Mouse (Mus musculus): ENCODE results near the gene Jph3. TPM values are rescaled to one million over a fixed set of nuclear protein-coding genes. Genes with fewer than 3 reads are reported as not detected.

Jph3 gene
- polyA plus RNA-seq, 1 experiment, result not detected

DNA sequence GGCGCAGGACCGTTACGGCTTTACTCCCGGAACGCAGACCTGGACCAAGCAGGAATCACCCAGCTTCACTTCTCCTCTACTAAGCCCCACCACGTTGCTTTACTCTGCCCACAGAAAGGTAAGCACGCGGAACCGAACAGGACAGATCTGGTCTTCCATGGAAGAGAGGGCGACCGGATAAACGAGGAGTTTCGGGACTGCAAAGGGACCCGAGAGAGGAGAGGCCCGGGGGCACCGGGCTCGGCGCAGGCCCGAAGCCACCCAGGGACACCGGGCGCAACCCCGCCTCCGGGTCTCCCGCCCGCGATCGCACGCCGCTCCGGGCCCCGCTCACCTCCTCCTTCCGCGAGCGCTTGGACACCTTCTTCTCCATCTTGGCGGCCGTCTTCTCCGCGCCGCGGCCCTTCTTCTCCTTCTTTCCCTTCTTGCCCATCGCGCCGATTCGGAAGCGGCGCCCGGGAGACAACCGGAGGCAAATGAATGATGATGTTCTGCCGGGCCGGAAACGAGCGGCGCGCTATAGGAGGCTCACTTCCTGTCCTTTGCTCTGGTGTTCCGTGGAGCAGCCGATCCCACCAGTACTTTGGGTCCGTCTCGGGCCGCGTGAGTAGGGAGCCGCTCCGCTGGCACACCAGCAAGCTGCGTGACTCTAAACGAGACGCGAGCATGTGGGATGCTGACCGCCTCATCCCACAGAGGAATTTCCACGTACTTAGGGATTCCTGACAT is 99.8 kb downstream of the Jph3 start, which contains the start of gene Klhdc4:
TSS of gene Klhdc4 (minus strand) at position 522 of the 729 bp plus-strand sequence.
- TF ChIP-seq CEBPB (IDR thresholded peaks at IDR 0.05; ENCODE audit: insufficient read depth, poor library complexity, severe bottlenecking), result no peak
- peak; percentile 19 for TF ChIP-seq MAX (IDR thresholded peaks at IDR 0.05; ENCODE audit: low read depth)
- no peak for TF ChIP-seq TCF3 (IDR thresholded peaks at IDR 0.05; ENCODE audit: insufficient read length, low read depth)
- no peak for TF ChIP-seq REST (IDR thresholded peaks at IDR 0.05; ENCODE audit: insufficient read depth, insufficient read length)
- no peak for TF ChIP-seq TCF12 (IDR thresholded peaks at IDR 0.05; ENCODE audit: insufficient read depth, poor library complexity, severe bottlenecking)
- TF ChIP-seq POLR2AphosphoS2 (IDR thresholded peaks at IDR 0.05; ENCODE audit: insufficient read length, low read depth), result peak; percentile 66
- peak; percentile 39 for TF ChIP-seq E2F4 (IDR thresholded peaks at IDR 0.05; ENCODE audit: insufficient read depth)
- peak in 1 of 3 experiments; percentile 68 for TF ChIP-seq MYOG (IDR thresholded peaks at IDR 0.05; ENCODE audit: control insufficient read depth in 1 of 3, insufficient read depth in 1 of 3, insufficient read length in 2 of 3, low read depth in 2 of 3)
- peak in 1 of 3 experiments; percentile 23 for TF ChIP-seq MYOD1 (IDR thresholded peaks at IDR 0.05; ENCODE audit: control insufficient read depth in 1 of 3, insufficient read length in 2 of 3, low read depth in 2 of 3)
- TF ChIP-seq USF1 (IDR thresholded peaks at IDR 0.05; ENCODE audit: low read depth), result no peak
- peak; percentile 70 for TF ChIP-seq SRF (IDR thresholded peaks at IDR 0.05; ENCODE audit: control insufficient read depth, insufficient read length, low read depth)
- peak; percentile 68 for TF ChIP-seq POLR2A (IDR thresholded peaks at IDR 0.05; ENCODE audit: insufficient read length, low read depth)
- H3K4me3 ChIP-seq, result peak within 1 kb of the TSS; percentile 81
- H3K4me2 ChIP-seq (ENCODE audit: low read depth), result peak within 1 kb of the TSS; percentile 99
- H3ac ChIP-seq (ENCODE audit: control insufficient read depth, insufficient read length), result peak within 1 kb of the TSS; percentile 63
- H3K79me2 ChIP-seq (ENCODE audit: control insufficient read depth, insufficient read depth), result peaks cover 23% of the 10 kb centered on the region
- H3K36me3 ChIP-seq (ENCODE audit: control insufficient read depth, insufficient read depth), result no peaks in the 10 kb centered on the region
- H3K27me3 ChIP-seq (ENCODE audit: control insufficient read depth, insufficient read depth, insufficient read length), result no peaks in the 10 kb centered on the region

DNA sequence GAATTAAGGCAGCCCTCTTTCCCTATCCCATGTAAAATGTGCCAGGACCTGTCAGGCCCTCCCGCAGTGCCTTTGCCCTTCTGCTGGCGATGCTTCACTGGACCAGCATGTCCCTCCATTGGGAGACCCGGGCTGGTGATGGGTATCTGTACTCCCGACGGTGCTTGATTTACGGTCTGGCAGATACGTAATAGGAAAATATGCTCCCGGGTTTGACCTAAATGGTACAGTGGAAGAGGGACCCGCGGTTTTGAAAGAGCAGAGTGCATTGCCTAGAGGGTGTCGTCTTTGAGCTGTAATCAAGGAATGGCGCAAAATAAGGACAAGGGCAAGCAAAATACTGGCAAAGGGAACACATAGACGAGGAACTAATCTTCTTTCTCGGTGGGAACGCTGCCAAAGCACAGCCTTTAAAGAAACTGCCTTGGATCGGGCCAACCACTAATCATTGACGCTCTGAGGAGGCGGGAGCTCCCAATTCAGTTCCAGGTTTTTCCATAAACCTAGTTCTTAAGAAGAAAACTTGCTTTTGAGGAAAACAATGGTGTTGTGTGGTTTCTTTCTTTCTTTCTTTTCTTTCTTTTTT is 100.4 kb downstream of the Jph3 start:
- H3K4me2 ChIP-seq (ENCODE audit: low read depth), result peak overlapping the region; percentile 97
- H3K36me3 ChIP-seq (ENCODE audit: control insufficient read depth, insufficient read depth), result no peaks in the 10 kb centered on the region
- peaks cover 22% of the 10 kb centered on the region for H3K79me2 ChIP-seq (ENCODE audit: control insufficient read depth, insufficient read depth)
- H3K4me3 ChIP-seq, result peak overlapping the region; percentile 81
- H3ac ChIP-seq (ENCODE audit: control insufficient read depth, insufficient read length), result peak overlapping the region; percentile 63
- TF ChIP-seq POLR2A (IDR thresholded peaks at IDR 0.05; ENCODE audit: insufficient read length, low read depth) (no peak), CEBPB (IDR thresholded peaks at IDR 0.05; ENCODE audit: insufficient read depth, poor library complexity, severe bottlenecking) (no peak), MAX (IDR thresholded peaks at IDR 0.05; ENCODE audit: low read depth) (no peak), TCF3 (IDR thresholded peaks at IDR 0.05; ENCODE audit: insufficient read length, low read depth) (no peak), SRF (IDR thresholded peaks at IDR 0.05; ENCODE audit: control insufficient read depth, insufficient read length, low read depth) (no peak), MYOG (IDR thresholded peaks at IDR 0.05; ENCODE audit: control insufficient read depth in 1 of 3, insufficient read depth in 1 of 3, insufficient read length in 2 of 3, low read depth in 2 of 3) (no peak), TCF12 (IDR thresholded peaks at IDR 0.05; ENCODE audit: insufficient read depth, poor library complexity, severe bottlenecking) (no peak), MYOD1 (IDR thresholded peaks at IDR 0.05; ENCODE audit: control insufficient read depth in 1 of 3, insufficient read length in 2 of 3, low read depth in 2 of 3) (no peak), E2F4 (IDR thresholded peaks at IDR 0.05; ENCODE audit: insufficient read depth) (no peak), POLR2AphosphoS2 (IDR thresholded peaks at IDR 0.05; ENCODE audit: insufficient read length, low read depth) (no peak), REST (IDR thresholded peaks at IDR 0.05; ENCODE audit: insufficient read depth, insufficient read length) (no peak), USF1 (IDR thresholded peaks at IDR 0.05; ENCODE audit: low read depth) (no peak)
- no peaks in the 10 kb centered on the region for H3K27me3 ChIP-seq (ENCODE audit: control insufficient read depth, insufficient read depth, insufficient read length)

DNA sequence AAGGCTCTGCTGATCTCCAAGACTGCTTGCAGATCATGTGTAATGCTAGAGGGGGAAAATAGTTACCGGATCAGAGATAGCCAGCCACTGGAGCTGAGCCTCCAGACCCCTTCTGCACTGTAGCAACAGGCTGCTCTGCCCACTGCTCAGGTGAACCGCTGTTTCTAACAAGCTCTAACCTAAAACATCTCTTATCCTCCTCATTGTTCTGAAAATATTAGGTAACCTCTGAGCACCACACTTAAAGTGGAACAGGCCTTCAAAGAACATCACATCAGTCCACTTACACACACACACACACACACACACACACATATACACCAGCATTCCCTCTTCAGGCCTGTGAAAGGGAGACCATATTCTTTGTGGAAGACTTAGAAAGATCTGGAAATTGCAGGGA is 102.6 kb downstream of the Jph3 start:
- H3K36me3 ChIP-seq (ENCODE audit: control insufficient read depth, insufficient read depth), result no peaks in the 10 kb centered on the region
- H3K27me3 ChIP-seq (ENCODE audit: control insufficient read depth, insufficient read depth, insufficient read length), result no peaks in the 10 kb centered on the region
- peaks cover 21% of the 10 kb centered on the region for H3K79me2 ChIP-seq (ENCODE audit: control insufficient read depth, insufficient read depth)
- no peak overlapping the region for H3K4me3 ChIP-seq
- TF ChIP-seq MAX (IDR thresholded peaks at IDR 0.05; ENCODE audit: low read depth), result no peak
- H3ac ChIP-seq (ENCODE audit: control insufficient read depth, insufficient read length), result no peak overlapping the region
- H3K4me2 ChIP-seq (ENCODE audit: low read depth), result peak overlapping the region; percentile 53

DNA sequence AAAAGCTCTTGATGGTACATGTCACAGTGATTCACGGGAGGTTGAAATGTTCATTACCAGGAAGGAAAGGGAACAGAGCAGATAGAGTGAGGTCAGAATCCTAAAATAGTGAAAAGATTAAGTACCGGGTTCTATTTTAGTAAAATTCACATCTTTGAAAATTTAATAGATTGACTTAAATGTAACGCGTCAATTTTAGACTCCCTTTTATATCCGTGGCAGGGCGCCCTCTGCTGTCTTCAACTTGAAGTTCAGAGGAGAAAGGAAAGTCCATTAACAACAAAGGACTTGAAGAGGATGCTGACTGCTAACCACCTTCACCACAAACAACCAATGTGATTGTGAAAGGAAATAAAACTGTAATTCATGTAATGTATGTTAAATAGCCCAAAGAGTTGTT is 103.1 kb downstream of the Jph3 start:
- TF ChIP-seq E2F4 (IDR thresholded peaks at IDR 0.05; ENCODE audit: insufficient read depth) (no peak), SRF (IDR thresholded peaks at IDR 0.05; ENCODE audit: control insufficient read depth, insufficient read length, low read depth) (no peak), MYOG (IDR thresholded peaks at IDR 0.05; ENCODE audit: control insufficient read depth in 1 of 3, insufficient read depth in 1 of 3, insufficient read length in 2 of 3, low read depth in 2 of 3) (no peak), MYOD1 (IDR thresholded peaks at IDR 0.05; ENCODE audit: control insufficient read depth in 1 of 3, insufficient read length in 2 of 3, low read depth in 2 of 3) (no peak), CEBPB (IDR thresholded peaks at IDR 0.05; ENCODE audit: insufficient read depth, poor library complexity, severe bottlenecking) (no peak), USF1 (IDR thresholded peaks at IDR 0.05; ENCODE audit: low read depth) (no peak), TCF12 (IDR thresholded peaks at IDR 0.05; ENCODE audit: insufficient read depth, poor library complexity, severe bottlenecking) (no peak)
- Histone ChIP-seq H3K79me2 (ENCODE audit: control insufficient read depth, insufficient read depth) (peaks cover 19% of the 10 kb centered on the region), H3K4me3 (no peak overlapping the region), H3K27me3 (ENCODE audit: control insufficient read depth, insufficient read depth, insufficient read length) (no peaks in the 10 kb centered on the region), H3K4me2 (ENCODE audit: low read depth) (peak overlapping the region; percentile 53), H3ac (ENCODE audit: control insufficient read depth, insufficient read length) (no peak overlapping the region), H3K36me3 (ENCODE audit: control insufficient read depth, insufficient read depth) (no peaks in the 10 kb centered on the region)

DNA sequence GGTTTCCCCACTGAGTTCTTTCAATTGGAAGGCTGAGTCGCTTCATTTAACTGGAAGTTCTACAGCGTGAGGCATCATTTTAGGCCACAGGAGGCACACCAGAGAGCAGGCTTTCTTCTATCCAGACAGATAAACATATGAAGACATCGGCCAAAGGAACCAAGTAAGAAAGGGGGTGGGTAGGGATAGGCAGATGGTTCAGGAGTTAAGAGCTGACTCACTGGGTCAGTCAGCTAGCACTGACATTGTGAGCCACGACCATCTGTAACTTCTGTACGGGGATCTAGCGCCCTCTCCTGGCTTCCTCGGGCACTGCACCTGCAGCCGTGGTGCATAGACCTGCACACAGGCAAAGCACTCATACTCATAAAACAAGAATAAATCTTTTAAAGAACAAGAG is 111.8 kb downstream of the Jph3 start:
- Histone ChIP-seq H3K4me3 (no peak overlapping the region), H3K27me3 (ENCODE audit: control insufficient read depth, insufficient read depth, insufficient read length) (no peaks in the 10 kb centered on the region), H3K79me2 (ENCODE audit: control insufficient read depth, insufficient read depth) (no peaks in the 10 kb centered on the region), H3K36me3 (ENCODE audit: control insufficient read depth, insufficient read depth) (no peaks in the 10 kb centered on the region), H3ac (ENCODE audit: control insufficient read depth, insufficient read length) (no peak overlapping the region), H3K4me2 (ENCODE audit: low read depth) (no peak overlapping the region)
- TF ChIP-seq MYOD1 (IDR thresholded peaks at IDR 0.05; ENCODE audit: control insufficient read depth in 1 of 3, insufficient read length in 2 of 3, low read depth in 2 of 3) (no peak), TCF3 (IDR thresholded peaks at IDR 0.05; ENCODE audit: insufficient read length, low read depth) (no peak)
